Mouse (Mus musculus): ENCODE data around the gene Fbxw13.
"Not testable (repeated sequence)": the region's sequence is repeated elsewhere in the genome, so short reads cannot be mapped to it uniquely, and the experiment has no call there.

The Fbxw13 gene

DNA sequence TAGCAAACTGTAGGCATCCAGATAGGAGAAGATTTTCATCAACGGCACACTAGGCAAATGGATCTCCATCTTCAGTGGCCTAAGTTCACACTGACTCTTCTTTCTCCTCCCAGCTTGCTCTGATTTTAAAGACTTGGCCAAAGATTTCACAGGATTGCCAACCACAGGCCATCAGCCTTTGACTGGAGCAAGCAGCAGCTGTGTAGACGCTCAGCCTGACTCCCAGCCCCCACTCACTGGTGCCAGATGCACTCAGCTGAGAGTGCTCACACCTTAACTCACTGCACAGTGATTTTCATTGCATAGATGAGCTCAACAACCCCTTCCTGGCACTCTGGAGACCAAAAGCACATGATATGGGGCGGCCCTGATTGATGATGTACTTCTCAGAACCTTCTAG is at the start of gene Fbxw13:
TSS of gene Fbxw13 (minus strand) at position 101 of the 400 bp plus-strand sequence.
- DNase-seq (ENCODE audit: low spot score in 2 of 2) = not testable (repeated sequence)

DNA sequence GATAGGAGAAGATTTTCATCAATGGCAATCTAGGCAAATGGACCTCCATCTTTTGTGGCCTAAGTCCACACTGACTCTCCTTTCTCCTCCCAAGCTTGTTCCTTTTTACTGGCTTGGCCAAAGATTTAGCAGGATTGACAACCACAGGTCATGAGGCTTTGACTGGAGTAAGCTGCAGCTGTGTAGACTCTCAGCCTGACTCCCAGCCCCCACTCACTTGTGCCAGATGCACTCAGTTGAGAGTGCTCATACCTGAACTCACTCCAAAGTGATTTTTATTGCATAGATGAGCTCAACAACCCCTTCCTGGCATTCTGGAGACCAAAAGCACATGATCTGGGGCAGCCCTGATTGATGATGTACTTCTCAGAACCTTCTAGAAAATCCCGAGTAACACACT is 38.9 kb upstream of the Fbxw13 start, which contains the start of gene Fbxw20:
TSS of gene Fbxw20 (minus strand) at position 101 of the 400 bp plus-strand sequence.
- no peak for DNase-seq (ENCODE audit: low spot score in 2 of 2)

- no peak for DNase-seq (ENCODE audit: low spot score in 2 of 2)
Measured at GRCm38 (mm10) chr9:109218449-109218848, 22.7 kb upstream of the Fbxw13 start.

DNA sequence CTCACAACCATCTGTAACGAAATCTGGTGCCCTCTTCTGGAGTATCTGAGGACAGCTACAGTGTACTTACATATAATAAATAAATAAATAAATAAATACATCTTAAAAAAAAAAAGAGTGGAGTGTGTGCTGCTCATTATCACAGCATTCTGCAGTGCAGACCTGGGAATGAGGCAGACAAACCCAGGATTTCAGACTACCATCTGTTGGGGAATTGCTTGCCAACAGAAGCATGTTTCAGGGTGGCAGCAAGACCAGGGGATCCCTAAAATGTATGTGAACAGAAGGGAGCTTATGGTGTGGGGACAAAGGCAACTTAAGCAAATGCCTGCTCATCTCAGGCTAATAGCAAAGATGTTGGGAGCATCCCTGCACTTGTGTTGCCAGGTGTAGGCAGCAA is 5.6 kb upstream of the Fbxw13 start:
- not testable (repeated sequence) for DNase-seq (ENCODE audit: low spot score in 2 of 2)

- DNase-seq (ENCODE audit: low spot score in 2 of 2) = no peak
Measured at GRCm38 (mm10) chr9:109200349-109200748, 4.6 kb upstream of the Fbxw13 start.

DNA sequence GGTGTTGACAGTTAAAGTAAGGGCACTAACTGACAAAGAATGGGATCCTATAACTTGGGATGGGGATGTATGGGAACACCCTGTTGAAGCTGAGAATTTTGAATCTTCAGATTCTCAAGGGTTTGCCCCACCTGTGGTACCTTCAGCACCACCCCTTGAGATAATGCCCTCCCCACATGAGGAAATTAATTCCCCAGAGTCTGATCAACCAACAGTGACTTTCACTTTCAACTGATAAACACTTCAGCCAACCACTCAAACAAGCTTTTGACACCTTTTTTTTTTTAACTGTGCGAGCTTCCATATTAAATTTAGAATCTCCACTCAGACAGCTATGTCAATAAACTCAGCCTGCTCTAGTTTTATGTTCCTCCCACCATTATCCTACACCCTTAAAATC is 3.6 kb upstream of the Fbxw13 start:
- DNase-seq (ENCODE audit: low spot score in 2 of 2) = no peak

- DNase-seq (ENCODE audit: low spot score in 2 of 2) = no peak
Measured at GRCm38 (mm10) chr9:109177208-109177607, 18.6 kb downstream of the Fbxw13 start.

GRCm38 (mm10) chr9:109176301-109176700 is 19.5 kb downstream of the Fbxw13 start:
- DNase-seq (ENCODE audit: low spot score in 2 of 2) = no peak

GRCm38 (mm10) chr9:109167316-109167715 is 28.5 kb downstream of the Fbxw13 start:
- DNase-seq (ENCODE audit: low spot score in 2 of 2) = no peak

GRCm38 (mm10) chr9:109161941-109162340 is 33.8 kb downstream of the Fbxw13 start, which contains the start of gene Fbxw21:
Gene Fbxw21 (minus strand): TSS chr9:109162041.
- no peak for DNase-seq (ENCODE audit: low spot score in 2 of 2)

GRCm38 (mm10) chr9:109140414-109140813 is 55.4 kb downstream of the Fbxw13 start:
- not testable (repeated sequence) for DNase-seq (ENCODE audit: low spot score in 2 of 2)

- no peak for DNase-seq (ENCODE audit: low spot score in 2 of 2)
Measured at GRCm38 (mm10) chr9:109130076-109130475, 65.7 kb downstream of the Fbxw13 start.

Measured in right cerebral cortex, postnatal 36 days (tissue).